Mouse (Mus musculus): ENCODE data around the gene Pdia3.
"Not testable (repeated sequence)": the region's sequence is repeated elsewhere in the genome, so short reads cannot be mapped to it uniquely, and the experiment has no call there.

GRCm38 (mm10) chr2:121484403-121484802 lies 70.8 kb downstream of the Pdia3 start:
- TF ChIP-seq EP300, CTCF (IDR thresholded peaks at IDR 0.05): not testable (repeated sequence)
